Mouse (Mus musculus): ENCODE data around the gene Aplp2.

- TF ChIP-seq CTCF (IDR thresholded peaks at IDR 0.05; ENCODE audit: control insufficient read depth, insufficient read depth, insufficient read length) (no peak), MAX (IDR thresholded peaks at IDR 0.05) (no peak), MYOG (IDR thresholded peaks at IDR 0.05; ENCODE audit: control insufficient read depth, extremely low read depth, insufficient read length) (no peak), USF1 (IDR thresholded peaks at IDR 0.05; ENCODE audit: low read depth) (no peak), CEBPB (IDR thresholded peaks at IDR 0.05; ENCODE audit: low read depth) (no peak)
These were observed 6.2 kb upstream of the Aplp2 start for GRCm38 (mm10) chr9:31217631-31218380.

Measured in C2C12 (cell line).